Mouse (Mus musculus): ENCODE measurements around the gene Ints3. TPM values are rescaled to one million over a fixed set of nuclear protein-coding genes. Genes with fewer than 3 reads are reported as not detected.
A peak's percentile ranks its signal among the peaks of the same experiment; 100 is the strongest.

Ints3 gene
- polyA plus RNA-seq, 1 experiment from 2014 or later: 45.8 TPM

- ATAC-seq (ENCODE audit: insufficient read depth, low FRiP score, low TSS enrichment) (no peak), DNase-seq (ENCODE audit: low spot score) (no peak)
- Histone ChIP-seq H3K36me3 (ENCODE audit: control insufficient read depth, insufficient read depth, low read length) (peaks cover 3% of the 10 kb centered on the region; the same call in 1 of the 2 replicates), H3K4me3 (ENCODE audit: low read depth, low read length) (no peak overlapping the region), H3K9ac (ENCODE audit: low read length) (no peak overlapping the region), H3K4me2 (ENCODE audit: low read depth) (no peak overlapping the region), H3K9me3 (ENCODE audit: control insufficient read depth, low read length) (no peaks in the 10 kb centered on the region), H3K4me1 (ENCODE audit: control insufficient read depth, insufficient read depth, low read length) (no peaks in the 10 kb centered on the region), H3K27me3 (ENCODE audit: control insufficient read depth, insufficient read depth, low read length) (no peaks in the 10 kb centered on the region), H3K27ac (ENCODE audit: low read depth, low read length) (no peak overlapping the region)
- 72% methylated on average over 11 of the region's 11 CpGs for WGBS
These were observed 51.7 kb downstream of the Ints3 start for GRCm38 (mm10) chr3:90381727-90382126.

GRCm38 (mm10) chr3:90378496-90378895 is 54.9 kb downstream of the Ints3 start:
- Histone ChIP-seq H3K36me3 (ENCODE audit: control insufficient read depth, insufficient read depth, low read length) (no peaks in the 10 kb centered on the region), H3K9me3 (ENCODE audit: control insufficient read depth, low read length) (no peaks in the 10 kb centered on the region), H3K9ac (ENCODE audit: low read length) (no peak overlapping the region), H3K4me2 (ENCODE audit: low read depth) (no peak overlapping the region), H3K4me1 (ENCODE audit: control insufficient read depth, insufficient read depth, low read length) (peaks cover 5% of the 10 kb centered on the region; the same call in 1 of the 2 replicates), H3K27ac (ENCODE audit: low read depth, low read length) (no peak overlapping the region), H3K4me3 (ENCODE audit: low read depth, low read length) (no peak overlapping the region), H3K27me3 (ENCODE audit: control insufficient read depth, insufficient read depth, low read length) (no peaks in the 10 kb centered on the region)
- WGBS: 90% methylated on average over 5 of the region's 5 CpGs
- no peak for DNase-seq (ENCODE audit: low spot score)
- ATAC-seq (ENCODE audit: insufficient read depth, low FRiP score, low TSS enrichment): no peak

GRCm38 (mm10) chr3:90376247-90376585 is 57.2 kb downstream of the Ints3 start:
- 29% methylated on average over 1 of the region's 1 CpGs for WGBS
- DNase-seq (ENCODE audit: low spot score): peak; percentile 61
- no peak overlapping the region for H3K4me2 ChIP-seq (ENCODE audit: low read depth)
- H3K4me1 ChIP-seq (ENCODE audit: control insufficient read depth, insufficient read depth, low read length): peaks cover 5% of the 10 kb centered on the region; the same call in 1 of the 2 replicates
- H3K9me3 ChIP-seq (ENCODE audit: control insufficient read depth, low read length): no peaks in the 10 kb centered on the region
- no peak overlapping the region for H3K4me3 ChIP-seq (ENCODE audit: low read depth, low read length)
- H3K27me3 ChIP-seq (ENCODE audit: control insufficient read depth, insufficient read depth, low read length): no peaks in the 10 kb centered on the region
- H3K9ac ChIP-seq (ENCODE audit: low read length): peak overlapping the region; percentile 29
- H3K36me3 ChIP-seq (ENCODE audit: control insufficient read depth, insufficient read depth, low read length): no peaks in the 10 kb centered on the region
- peak; percentile 56; the same call in 1 of the 2 replicates for ATAC-seq (ENCODE audit: insufficient read depth, low FRiP score, low TSS enrichment)
- peak overlapping the region; percentile 79 for H3K27ac ChIP-seq (ENCODE audit: low read depth, low read length)

- H3K9me3 ChIP-seq (ENCODE audit: control insufficient read depth, low read length): no peaks in the 10 kb centered on the region
- no peak overlapping the region for H3K4me3 ChIP-seq (ENCODE audit: low read depth, low read length)
- DNase-seq (ENCODE audit: low spot score) (no peak), ATAC-seq (ENCODE audit: insufficient read depth, low FRiP score, low TSS enrichment) (peak; percentile 29; the same call in 1 of the 2 replicates)
- H3K9ac ChIP-seq (ENCODE audit: low read length): peak overlapping the region; percentile 29; the same call in 1 of the 2 replicates
- 34% methylated on average over 3 of the region's 3 CpGs for WGBS
- H3K4me2 ChIP-seq (ENCODE audit: low read depth): no peak overlapping the region
- peak overlapping the region; percentile 79 for H3K27ac ChIP-seq (ENCODE audit: low read depth, low read length)
- peaks cover 5% of the 10 kb centered on the region; the same call in 1 of the 2 replicates for H3K4me1 ChIP-seq (ENCODE audit: control insufficient read depth, insufficient read depth, low read length)
- H3K27me3 ChIP-seq (ENCODE audit: control insufficient read depth, insufficient read depth, low read length): no peaks in the 10 kb centered on the region
- H3K36me3 ChIP-seq (ENCODE audit: control insufficient read depth, insufficient read depth, low read length): no peaks in the 10 kb centered on the region
These were observed 57.7 kb downstream of the Ints3 start for GRCm38 (mm10) chr3:90375562-90376246.

GRCm38 (mm10) chr3:90374368-90374767 is 59.1 kb downstream of the Ints3 start:
- H3K9ac ChIP-seq (ENCODE audit: low read length): no peak overlapping the region

GRCm38 (mm10) chr3:90373432-90374028 is 59.9 kb downstream of the Ints3 start:
- no peak overlapping the region for H3K9ac ChIP-seq (ENCODE audit: low read length)
- DNase-seq (ENCODE audit: low spot score): peak; percentile 70
- H3K36me3 ChIP-seq (ENCODE audit: control insufficient read depth, insufficient read depth, low read length): no peaks in the 10 kb centered on the region
- ATAC-seq (ENCODE audit: insufficient read depth, low FRiP score, low TSS enrichment): no peak
- no peaks in the 10 kb centered on the region for H3K27me3 ChIP-seq (ENCODE audit: control insufficient read depth, insufficient read depth, low read length)
- H3K9me3 ChIP-seq (ENCODE audit: control insufficient read depth, low read length): no peaks in the 10 kb centered on the region
- no peak overlapping the region for H3K4me3 ChIP-seq (ENCODE audit: low read depth, low read length)
- H3K4me2 ChIP-seq (ENCODE audit: low read depth): no peak overlapping the region
- no peak overlapping the region for H3K27ac ChIP-seq (ENCODE audit: low read depth, low read length)
- WGBS: 30% methylated on average over 4 of the region's 4 CpGs
- H3K4me1 ChIP-seq (ENCODE audit: control insufficient read depth, insufficient read depth, low read length): peaks cover 5% of the 10 kb centered on the region; the same call in 1 of the 2 replicates

More at GRCm38 (mm10) chr3:90374368-90374767, 59.1 kb downstream of the Ints3 start:
- DNase-seq (ENCODE audit: low spot score): no peak
- H3K4me3 ChIP-seq (ENCODE audit: low read depth, low read length): no peak overlapping the region
- no peaks in the 10 kb centered on the region for H3K9me3 ChIP-seq (ENCODE audit: control insufficient read depth, low read length)
- no peak for ATAC-seq (ENCODE audit: insufficient read depth, low FRiP score, low TSS enrichment)
- no peak overlapping the region for H3K4me2 ChIP-seq (ENCODE audit: low read depth)
- H3K27ac ChIP-seq (ENCODE audit: low read depth, low read length): no peak overlapping the region
- peaks cover 5% of the 10 kb centered on the region; the same call in 1 of the 2 replicates for H3K4me1 ChIP-seq (ENCODE audit: control insufficient read depth, insufficient read depth, low read length)
- H3K36me3 ChIP-seq (ENCODE audit: control insufficient read depth, insufficient read depth, low read length): no peaks in the 10 kb centered on the region
- no peaks in the 10 kb centered on the region for H3K27me3 ChIP-seq (ENCODE audit: control insufficient read depth, insufficient read depth, low read length)
- WGBS: 89% methylated on average over 4 of the region's 4 CpGs

- 63% methylated on average over 5 of the region's 5 CpGs for WGBS
- no peak overlapping the region for H3K4me2 ChIP-seq (ENCODE audit: low read depth)
- no peaks in the 10 kb centered on the region for H3K27me3 ChIP-seq (ENCODE audit: control insufficient read depth, insufficient read depth, low read length)
- ATAC-seq (ENCODE audit: insufficient read depth, low FRiP score, low TSS enrichment) (no peak), DNase-seq (ENCODE audit: low spot score) (no peak)
- no peak overlapping the region for H3K9ac ChIP-seq (ENCODE audit: low read length)
- no peak overlapping the region for H3K27ac ChIP-seq (ENCODE audit: low read depth, low read length)
- H3K36me3 ChIP-seq (ENCODE audit: control insufficient read depth, insufficient read depth, low read length): no peaks in the 10 kb centered on the region
- no peaks in the 10 kb centered on the region for H3K9me3 ChIP-seq (ENCODE audit: control insufficient read depth, low read length)
- H3K4me3 ChIP-seq (ENCODE audit: low read depth, low read length): no peak overlapping the region
- H3K4me1 ChIP-seq (ENCODE audit: control insufficient read depth, insufficient read depth, low read length): peaks cover 5% of the 10 kb centered on the region; the same call in 1 of the 2 replicates
These were observed 60.6 kb downstream of the Ints3 start for GRCm38 (mm10) chr3:90372817-90373216.

- WGBS: 75% methylated on average over 7 of the region's 7 CpGs
- peaks cover 5% of the 10 kb centered on the region; the same call in 1 of the 2 replicates for H3K4me1 ChIP-seq (ENCODE audit: control insufficient read depth, insufficient read depth, low read length)
- no peak overlapping the region for H3K4me3 ChIP-seq (ENCODE audit: low read depth, low read length)
- H3K27me3 ChIP-seq (ENCODE audit: control insufficient read depth, insufficient read depth, low read length): no peaks in the 10 kb centered on the region
- no peak overlapping the region for H3K4me2 ChIP-seq (ENCODE audit: low read depth)
- no peak overlapping the region for H3K27ac ChIP-seq (ENCODE audit: low read depth, low read length)
- no peaks in the 10 kb centered on the region for H3K9me3 ChIP-seq (ENCODE audit: control insufficient read depth, low read length)
- no peaks in the 10 kb centered on the region for H3K36me3 ChIP-seq (ENCODE audit: control insufficient read depth, insufficient read depth, low read length)
- ATAC-seq (ENCODE audit: insufficient read depth, low FRiP score, low TSS enrichment) (no peak), DNase-seq (ENCODE audit: low spot score) (no peak)
- no peak overlapping the region for H3K9ac ChIP-seq (ENCODE audit: low read length)
These were observed 61.6 kb downstream of the Ints3 start for GRCm38 (mm10) chr3:90371857-90372256.

GRCm38 (mm10) chr3:90369041-90369440 is 64.4 kb downstream of the Ints3 start:
- Histone ChIP-seq H3K9ac (ENCODE audit: low read length) (no peak overlapping the region), H3K27ac (ENCODE audit: low read depth, low read length) (no peak overlapping the region), H3K4me3 (ENCODE audit: low read depth, low read length) (no peak overlapping the region), H3K9me3 (ENCODE audit: control insufficient read depth, low read length) (no peaks in the 10 kb centered on the region), H3K4me2 (ENCODE audit: low read depth) (no peak overlapping the region), H3K4me1 (ENCODE audit: control insufficient read depth, insufficient read depth, low read length) (no peaks in the 10 kb centered on the region), H3K36me3 (ENCODE audit: control insufficient read depth, insufficient read depth, low read length) (no peaks in the 10 kb centered on the region), H3K27me3 (ENCODE audit: control insufficient read depth, insufficient read depth, low read length) (no peaks in the 10 kb centered on the region)
- no peak for DNase-seq (ENCODE audit: low spot score)
- no peak for ATAC-seq (ENCODE audit: insufficient read depth, low FRiP score, low TSS enrichment)
- 57% methylated on average over 2 of the region's 2 CpGs for WGBS

Measured in neural tube, embryonic 11.5 days (tissue).